Mouse (Mus musculus) bone marrow macrophage, adult 2 months (primary cell): ENCODE measurements around the gene Ubxn6.

ENCODE experiments used
- CTCF ChIP-seq: IDR thresholded peaks from 2 replicates; pipeline ENCODE4 v1.5.1; 2012; ENCODE audit warnings: low read depth, mild to moderate bottlenecking, low read length, moderate library complexity
- POLR2A ChIP-seq: IDR thresholded peaks from 2 replicates; pipeline ENCODE4 v1.6.1; 2012; ENCODE audit warnings: mild to moderate bottlenecking, low read depth, low read length, borderline replicate concordance

DNA sequence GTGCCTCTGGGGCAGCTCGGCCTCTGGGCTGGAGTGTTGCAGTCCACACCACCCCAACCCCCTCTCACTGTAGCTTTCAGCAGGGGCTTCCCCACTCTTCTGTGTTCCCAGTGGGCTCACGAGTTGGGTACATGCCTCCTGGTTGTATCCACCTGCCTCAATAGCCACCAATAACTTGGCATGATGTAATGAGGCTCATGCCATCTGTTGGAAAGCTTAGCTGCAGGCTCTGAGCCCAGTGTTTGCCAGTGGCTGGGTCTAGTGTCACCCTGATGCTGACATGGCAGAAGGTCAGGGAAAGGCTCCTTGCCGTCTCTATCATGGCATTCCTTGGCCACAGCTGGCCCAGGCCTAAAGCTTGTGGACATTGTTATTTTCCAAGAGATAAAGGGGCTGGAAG, 26.0 kb upstream of the Ubxn6 start:
- TF ChIP-seq CTCF (no peak), POLR2A (no peak)
